Mouse (Mus musculus) limb, embryonic 14.5 days (tissue): ENCODE measurements around the gene Golt1b. TPM values are rescaled to one million over a fixed set of nuclear protein-coding genes. Genes with fewer than 3 reads are reported as not detected.

Source experiments
- ATAC-seq: fragments of 200-750 bp; cut with Nextera tagmentation; 2 replicates; pipeline ENCODE4 v1.8.0; 2017; ENCODE audit warnings: low read depth, moderate number of reproducible peaks, moderate TSS enrichment; ENCODE audit not compliant: low FRiP score
- DNase-seq: peaks from one replicate; pipeline ENCODE4 v3.0.0-alpha.2; 2015; ENCODE audit warnings: low spot score
- H3K27ac ChIP-seq: fragments of 300-500 bp; sonication (generic); replicated peaks from 2 replicates; pipeline ENCODE4 v1.5.1; 2014; ENCODE audit warnings: low read depth, mild to moderate bottlenecking, low read length, moderate library complexity, mixed read lengths
- H3K27me3 ChIP-seq: fragments of 300-500 bp; sonication (generic); 2 replicates; pipeline ENCODE4 v1.6.1; 2014; ENCODE audit warnings: low read length, mixed read lengths; ENCODE audit not compliant: control insufficient read depth, insufficient read depth
- H3K36me3 ChIP-seq: fragments of 300-500 bp; sonication (generic); 2 replicates; pipeline ENCODE4 v1.6.1; 2014; ENCODE audit warnings: mild to moderate bottlenecking, low read length, moderate library complexity, mixed read lengths; ENCODE audit not compliant: control insufficient read depth, insufficient read depth
- H3K4me1 ChIP-seq: fragments of 300-500 bp; sonication (generic); 2 replicates; pipeline ENCODE4 v1.6.1; 2014; ENCODE audit warnings: antibody characterized with exemption, low read length, mixed read lengths; ENCODE audit not compliant: control insufficient read depth, insufficient read depth
- H3K4me2 ChIP-seq: fragments of 300-500 bp; sonication (generic); replicated peaks from 2 replicates; pipeline ENCODE4 v1.6.1; 2014; ENCODE audit warnings: low read depth, mild to moderate bottlenecking, low read length, moderate library complexity; ENCODE audit not compliant: severe bottlenecking
- H3K4me3 ChIP-seq: fragments of 300-500 bp; sonication (generic); replicated peaks from 2 replicates; pipeline ENCODE4 v1.5.1; 2014; ENCODE audit warnings: low read length
- H3K9ac ChIP-seq: fragments of 300-500 bp; sonication (generic); 2 replicates; pipeline ENCODE4 v1.6.1; 2014; ENCODE audit warnings: mild to moderate bottlenecking, low read depth, low read length, moderate library complexity; ENCODE audit not compliant: severe bottlenecking
- H3K9me3 ChIP-seq: fragments of 300-500 bp; sonication (generic); 2 replicates; pipeline ENCODE4 v1.6.1; 2016; ENCODE audit warnings: low read length; ENCODE audit not compliant: control insufficient read depth
- POLR2A ChIP-seq: fragments of 200-500 bp; IDR thresholded peaks from 2 replicates; pipeline ENCODE4 v1.8.0; 2012; ENCODE audit warnings: inconsistent platforms, mild to moderate bottlenecking, moderate library complexity, borderline replicate concordance; ENCODE audit not compliant: insufficient read depth, insufficient read length; ENCODE audit errors: extremely low read depth
- WGBS: fragments of 180-500 bp; shearing (Covaris S2); extraction: QIAGEN DNeasy Blood & Tissue Kit; methylation state at CpG from one replicate; pipeline ENCODE4 v1.1.7; 2014; 5-methylcytosine and 5-hydroxymethylcytosine counted together
- polyA plus RNA-seq, 2 experiments: library from polyadenylated mRNA; depleted of rRNA in 1 of 2; stranded (reverse) in 1 of 2; unstranded in 1 of 2; fragments of >200 nt; fragmentation: Nextera tagmentation in 1 of 2; extraction: Ambion mirVana in 1 of 2; gene quantifications; 2 replicates each; pipeline versions ENCODE4 v1.2.1 to v1.2.3; 2012 to 2014

Gene Golt1b
- polyA plus RNA-seq (2012; rRNA removed) (39.3 and 41.0 TPM in 2 replicates), polyA plus RNA-seq (2014; fragmentation: Nextera tagmentation; extraction: Ambion mirVana) (136 and 142 TPM in 2 replicates)

DNA sequence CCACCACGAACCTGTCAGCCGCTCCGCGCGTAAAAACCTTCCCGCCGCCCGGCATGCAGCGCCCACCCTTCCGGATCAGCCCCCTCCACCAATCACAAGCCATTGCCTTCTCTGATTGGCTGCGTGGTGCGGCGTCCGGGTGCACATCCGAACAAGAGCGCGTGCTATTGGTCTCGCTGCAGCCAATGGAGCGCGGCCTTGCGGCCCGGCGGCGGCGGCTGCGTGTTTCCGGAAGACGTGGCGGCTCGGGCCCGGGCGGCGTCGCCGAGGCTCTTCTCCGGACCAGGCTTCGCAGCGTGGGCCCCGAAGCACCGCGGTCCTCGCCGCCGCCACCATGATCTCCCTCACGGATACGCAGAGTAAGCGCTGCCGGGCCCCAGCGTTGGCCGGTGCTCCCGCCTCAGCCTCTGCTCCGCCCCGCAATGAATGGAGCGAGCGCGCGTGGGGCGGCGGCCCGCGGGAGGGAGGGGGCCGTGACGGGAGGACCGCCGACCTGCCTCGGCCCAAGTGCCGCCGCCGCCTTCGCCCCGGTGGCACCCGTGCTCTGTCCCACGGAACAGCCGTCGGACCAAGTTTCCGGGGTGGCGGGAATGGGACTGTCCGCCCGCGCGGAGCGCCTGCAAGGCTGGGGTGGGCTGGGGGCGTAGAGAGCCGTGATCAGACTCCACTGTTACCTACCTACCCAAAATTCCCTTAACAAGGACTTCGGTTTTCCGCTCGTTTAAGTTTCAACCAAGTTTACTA lies at the start of gene Golt1b, which contains the start of gene Recql:
Gene Golt1b, plus strand, starts transcription at position 211 of the 744 bp plus-strand sequence.
Gene Recql, minus strand, starts transcription at position 77 of the 744 bp plus-strand sequence.
- WGBS = under 1% methylated on average over 69 of the region's 87 CpGs
- H3K4me3 ChIP-seq = peak within 1 kb of the TSS; percentile 98
- ATAC-seq = peak; percentile 100
- no peaks in the 10 kb centered on the region for H3K9me3 ChIP-seq
- peak; percentile 95 for DNase-seq
- 0 out of 2 replicates have a peak, but pooled peaks cover 5% of the 10 kb centered on the region for H3K36me3 ChIP-seq
- no peaks in the 10 kb centered on the region for H3K27me3 ChIP-seq
- 0 out of 2 replicates have a peak, but pooled peaks have one; percentile 43 for TF ChIP-seq POLR2A
- peak within 1 kb of the TSS; percentile 72 for H3K4me2 ChIP-seq
- H3K27ac ChIP-seq = peak within 1 kb of the TSS; percentile 71
- peak within 1 kb of the TSS; percentile 94 for H3K9ac ChIP-seq
- peaks cover 17% of the 10 kb centered on the region for H3K4me1 ChIP-seq

DNA sequence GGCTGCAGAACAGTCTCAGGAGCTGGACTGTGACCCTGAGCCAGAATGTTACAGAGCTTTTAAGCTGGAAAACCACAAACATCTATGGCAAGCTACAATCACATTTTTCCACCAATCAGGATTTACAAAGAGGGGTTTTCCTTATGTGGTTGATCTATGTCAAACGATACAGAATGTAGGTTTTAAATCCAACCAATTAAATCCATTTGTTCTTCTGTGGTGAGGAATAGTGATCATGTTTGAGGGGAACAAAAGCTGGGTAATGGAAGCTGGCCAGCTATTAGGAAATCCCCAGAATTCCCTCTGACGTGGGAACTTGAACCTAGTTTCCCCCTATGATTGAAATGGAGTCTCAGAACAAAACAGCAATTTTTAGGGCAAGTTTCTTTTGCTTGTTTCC lies 48.1 kb upstream of the Golt1b start:
- H3K36me3 ChIP-seq = no peaks in the 10 kb centered on the region
- H3K9me3 ChIP-seq = no peaks in the 10 kb centered on the region
- no peak overlapping the region for H3K27ac ChIP-seq
- DNase-seq = no peak
- no peak overlapping the region for H3K4me2 ChIP-seq
- H3K4me3 ChIP-seq = no peak overlapping the region
- no peak for TF ChIP-seq POLR2A
- H3K4me1 ChIP-seq = no peaks in the 10 kb centered on the region
- no peaks in the 10 kb centered on the region for H3K27me3 ChIP-seq
- no peak for ATAC-seq
- WGBS = 59% methylated on average over 2 of the region's 2 CpGs
- no peak overlapping the region for H3K9ac ChIP-seq

DNA sequence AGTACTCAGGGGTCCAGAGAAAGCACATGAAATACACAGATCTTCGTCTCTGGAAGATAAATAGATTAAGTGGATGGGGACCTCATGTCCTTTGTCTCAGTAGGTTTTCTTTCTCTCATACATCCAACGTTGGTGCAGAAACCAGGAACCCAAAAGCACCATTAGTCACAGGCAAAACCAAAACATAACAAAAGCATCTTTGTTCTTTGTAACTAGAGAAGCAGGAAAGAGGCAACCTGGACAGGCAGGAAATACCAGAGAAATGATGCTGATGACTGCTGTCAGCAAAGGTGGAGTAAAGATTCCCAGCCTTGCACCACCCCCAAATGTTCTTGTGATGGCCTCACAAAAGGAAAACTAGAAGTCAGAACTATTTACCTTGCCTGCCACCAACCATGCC lies 47.4 kb upstream of the Golt1b start:
- DNase-seq = no peak
- no peak for ATAC-seq
- Histone ChIP-seq H3K4me1 (no peaks in the 10 kb centered on the region), H3K36me3 (no peaks in the 10 kb centered on the region), H3K4me2 (no peak overlapping the region), H3K9ac (no peak overlapping the region), H3K27ac (no peak overlapping the region), H3K9me3 (no peaks in the 10 kb centered on the region), H3K4me3 (no peak overlapping the region), H3K27me3 (no peaks in the 10 kb centered on the region)
- TF ChIP-seq POLR2A = no peak
- WGBS = 47% methylated on average over 2 of the region's 2 CpGs

DNA sequence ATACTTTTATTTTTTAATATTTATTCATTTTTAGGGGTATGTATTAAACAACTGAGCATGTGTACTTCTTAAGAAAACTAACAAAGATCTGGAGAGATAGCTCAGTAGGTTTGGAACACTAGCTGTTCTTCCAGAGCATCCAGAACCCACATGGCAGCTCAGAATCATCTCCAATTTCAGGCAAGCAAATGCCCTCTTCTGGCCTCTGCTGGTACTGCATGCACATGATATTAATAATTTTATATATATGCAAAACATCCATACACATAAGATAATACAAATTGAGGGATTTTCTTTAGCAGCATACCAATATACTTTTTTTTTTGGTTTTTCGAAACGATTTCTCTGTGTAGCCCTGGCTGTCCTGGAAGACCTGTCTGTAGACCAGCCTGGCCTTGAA lies 43.5 kb upstream of the Golt1b start:
- Histone ChIP-seq H3K27me3 (no peaks in the 10 kb centered on the region), H3K27ac (no peak overlapping the region), H3K9ac (no peak overlapping the region), H3K4me3 (no peak overlapping the region), H3K4me1 (0 out of 2 replicates have a peak, but pooled peaks cover 7% of the 10 kb centered on the region), H3K9me3 (no peaks in the 10 kb centered on the region), H3K4me2 (no peak overlapping the region), H3K36me3 (no peaks in the 10 kb centered on the region)
- WGBS = 83% methylated on average over 2 of the region's 2 CpGs
- ATAC-seq (no peak), DNase-seq (peak; percentile 35)
- no peak for TF ChIP-seq POLR2A

DNA sequence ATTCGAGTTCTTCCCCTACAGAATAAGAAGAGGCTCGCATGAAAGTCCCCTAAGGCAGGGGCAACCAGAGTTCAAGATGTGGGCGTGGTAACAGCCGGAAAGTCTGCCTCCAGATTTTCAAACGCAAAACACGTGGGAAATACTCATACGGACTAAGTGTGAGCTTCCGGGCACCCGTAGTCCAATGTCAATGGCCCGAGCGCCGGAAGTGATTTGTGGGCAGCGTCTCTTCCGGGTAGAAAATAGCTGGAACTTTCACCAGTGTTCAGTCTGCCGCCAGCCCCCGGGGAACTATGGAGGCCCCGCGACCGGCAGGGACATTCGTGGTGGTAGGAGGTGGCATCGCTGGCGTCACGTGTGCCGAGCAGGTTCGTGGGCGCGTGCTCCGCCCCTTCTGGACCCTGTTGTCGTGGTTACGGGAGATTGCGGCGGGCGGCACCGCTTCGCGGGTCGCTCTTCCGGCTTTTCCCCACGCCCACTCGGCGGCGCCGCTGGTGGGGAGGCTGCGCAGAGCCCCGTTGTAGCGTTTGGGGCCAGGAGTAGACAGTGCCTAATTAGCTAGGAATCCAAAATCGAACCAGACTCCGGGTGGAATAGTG lies 41.5 kb upstream of the Golt1b start, which contains the start of gene Pyroxd1:
Gene Pyroxd1, plus strand, starts transcription at position 215 of the 599 bp plus-strand sequence.
- peaks cover 13% of the 10 kb centered on the region; the same call in 1 of the 2 replicates for H3K36me3 ChIP-seq
- H3K4me1 ChIP-seq = 0 out of 2 replicates have a peak, but pooled peaks cover 7% of the 10 kb centered on the region
- ATAC-seq (peak; percentile 94), DNase-seq (peak; percentile 96)
- peak within 1 kb of the TSS; percentile 58 for H3K9ac ChIP-seq
- TF ChIP-seq POLR2A = 0 out of 2 replicates have a peak, but pooled peaks have one; percentile 27
- H3K4me3 ChIP-seq = peak within 1 kb of the TSS; percentile 67
- H3K4me2 ChIP-seq = peak within 1 kb of the TSS; percentile 42
- WGBS = under 1% methylated on average over 48 of the region's 48 CpGs
- H3K27me3 ChIP-seq = no peaks in the 10 kb centered on the region
- H3K27ac ChIP-seq = peak within 1 kb of the TSS; percentile 55; the same call in 1 of the 2 replicates
- H3K9me3 ChIP-seq = no peaks in the 10 kb centered on the region
